ENCODE assay signal across 11 mouse cellular contexts in genomic region chr9:14199983-14200700, GRCm38 (mm10).
DNase-seq lines count a peak whose midpoint lies in the region; ATAC-seq and TF ChIP-seq lines count a peak whose summit lies in the region.
"Had no signal": no experiment of that assay in that cellular context is flagged by ENCODE, and none has a peak within 500 bp of the region (broad histone marks: within the 10 kb centered on the region; RNA-seq: fewer than 3 reads in every experiment).

No protein-coding gene starts in this region.

- H3K36me3 ChIP-seq in limb, embryonic 15.5 days: no peaks in the 10 kb centered on the region
- no peaks in the 10 kb centered on the region for H3K36me3 ChIP-seq in stomach, postnatal 0 days (ENCODE audit: control insufficient read depth, insufficient read depth, low read length)
- no peaks in the 10 kb centered on the region for H3K36me3 ChIP-seq in hindbrain, embryonic 16.5 days (ENCODE audit: control insufficient read depth, insufficient read depth, low read length)

- peaks cover 39% of the 10 kb centered on the region for H3K4me1 ChIP-seq in limb, embryonic 15.5 days
- H3K4me1 ChIP-seq in stomach, postnatal 0 days (replicated peaks; ENCODE audit: control insufficient read depth, insufficient read depth): 0 out of 2 replicates have a peak, but pooled peaks cover 4% of the 10 kb centered on the region
- peaks cover 3% of the 10 kb centered on the region; the same call in 1 of the 2 replicates for H3K4me1 ChIP-seq in hindbrain, embryonic 16.5 days (ENCODE audit: control insufficient read depth, insufficient read depth, low read depth, low read length)

- H3K4me3 ChIP-seq in limb, embryonic 15.5 days: no peak overlapping the region
- H3K4me3 ChIP-seq in stomach, postnatal 0 days (ENCODE audit: low read depth, low read length): no peak overlapping the region
- no peak overlapping the region for H3K4me3 ChIP-seq in hindbrain, embryonic 16.5 days (ENCODE audit: low read length)

- H3K9me3 ChIP-seq in limb, embryonic 15.5 days: no peaks in the 10 kb centered on the region
- no peaks in the 10 kb centered on the region for H3K9me3 ChIP-seq in stomach, postnatal 0 days (ENCODE audit: control insufficient read depth, low read length)
- H3K9me3 ChIP-seq in hindbrain, embryonic 16.5 days (ENCODE audit: control insufficient read depth, low read length): no peaks in the 10 kb centered on the region

- 0 out of 2 replicates have a peak, but pooled peaks have one; percentile 23 for ATAC-seq in common myeloid progenitor, adult 5-6 weeks (replicated peaks; ENCODE audit: low read depth, poor library complexity, severe bottlenecking)
- ATAC-seq in limb, embryonic 15.5 days (ENCODE audit: insufficient number of reproducible peaks, low FRiP score, low TSS enrichment, low read depth): no peak
- peak; percentile 76 for ATAC-seq in stomach, postnatal 0 days (ENCODE audit: low FRiP score, low TSS enrichment)
- no peak for ATAC-seq in hindbrain, embryonic 16.5 days

- no peak for TF ChIP-seq CTCF in stomach, postnatal 0 days (IDR thresholded peaks at IDR 0.05; ENCODE audit: low read depth)

- H3K27ac ChIP-seq in limb, embryonic 15.5 days: peak overlapping the region; percentile 61
- no peak overlapping the region for H3K27ac ChIP-seq in stomach, postnatal 0 days (replicated peaks)
- no peak overlapping the region for H3K27ac ChIP-seq in hindbrain, embryonic 16.5 days (ENCODE audit: low read depth, low read length)

- H3K9ac ChIP-seq in limb, embryonic 15.5 days: no peak overlapping the region
- no peak overlapping the region for H3K9ac ChIP-seq in stomach, postnatal 0 days (ENCODE audit: low read length)
- H3K9ac ChIP-seq in hindbrain, embryonic 16.5 days (ENCODE audit: low read depth, low read length): no peak overlapping the region

- no peaks in the 10 kb centered on the region for H3K27me3 ChIP-seq in limb, embryonic 15.5 days
- H3K27me3 ChIP-seq in stomach, postnatal 0 days (ENCODE audit: control insufficient read depth, insufficient read depth, low read length): no peaks in the 10 kb centered on the region
- no peaks in the 10 kb centered on the region for H3K27me3 ChIP-seq in hindbrain, embryonic 16.5 days (replicated peaks; ENCODE audit: control insufficient read depth, insufficient read depth, low read length)

- 47% methylated on average over 9 of the region's 9 CpGs for WGBS in limb, embryonic 15.5 days
- 38% methylated on average over 9 of the region's 9 CpGs for WGBS in stomach, postnatal 0 days
- WGBS in hindbrain, embryonic 16.5 days: 68% methylated on average over 9 of the region's 9 CpGs

- H3K4me2 ChIP-seq in limb, embryonic 15.5 days: no peak overlapping the region
- no peak overlapping the region for H3K4me2 ChIP-seq in stomach, postnatal 0 days (replicated peaks; ENCODE audit: low read depth)
- H3K4me2 ChIP-seq in hindbrain, embryonic 16.5 days (ENCODE audit: low read length): no peak overlapping the region

- no peak for TF ChIP-seq EP300 in stomach, postnatal 0 days (optimal IDR thresholded peaks at IDR 0.05)

- peak; percentile 25 for DNase-seq in right cerebral cortex, adult 18-20 months
- DNase-seq in right cerebral cortex, postnatal 25 days: no peak
- DNase-seq in stomach, postnatal 0 days (ENCODE audit: low spot score): peak; percentile 39
- no peak for DNase-seq in layer of hippocampus, adult 11-12 months (ENCODE audit: low spot score)
- DNase-seq in ovary, postnatal 10 days (ENCODE audit: low spot score): no peak
- DNase-seq: cerebellum, postnatal 14 days; midbrain, embryonic 14.5 days; thymus, adult 2 months had no signal

Comparison
In these comparisons a context has a peak if more than half of its experiments do, and no peak if none do; other contexts are left out.
1. DNase-seq: peak in right cerebral cortex, adult 18-20 months (single experiment) and stomach, postnatal 0 days (single experiment); none in right cerebral cortex, postnatal 25 days (single experiment), layer of hippocampus, adult 11-12 months (single experiment) and ovary, postnatal 10 days (single experiment).
2. ATAC-seq: peak in common myeloid progenitor, adult 5-6 weeks (single experiment) and stomach, postnatal 0 days (single experiment); none in limb, embryonic 15.5 days (single experiment) and hindbrain, embryonic 16.5 days (single experiment).